Mouse (Mus musculus) olfactory bulb, adult 2 months (tissue): ENCODE measurements around the gene Pfkm. TPM values are rescaled to one million over a fixed set of nuclear protein-coding genes. Genes with fewer than 3 reads are reported as not detected.

ENCODE experiments used
- H3K27ac ChIP-seq: fragments of 200-500 bp; 2 replicates; pipeline ENCODE4 v1.5.1; 2012; ENCODE audit warnings: low read depth, low read length; ENCODE audit not compliant: insufficient read depth
- H3K4me1 ChIP-seq: fragments of 200-500 bp; 2 replicates; pipeline ENCODE4 v1.6.1; 2012; ENCODE audit warnings: low read length; ENCODE audit not compliant: control insufficient read depth, insufficient read depth
- H3K4me3 ChIP-seq: fragments of 200-500 bp; 2 replicates; pipeline ENCODE4 v1.5.1; 2012; ENCODE audit warnings: mild to moderate bottlenecking, low read depth, low read length, moderate library complexity; ENCODE audit not compliant: insufficient read depth
- CTCF ChIP-seq: fragments of 200-500 bp; IDR thresholded peaks from 2 replicates; pipeline ENCODE4 v1.5.1; 2012; ENCODE audit warnings: low read depth, mild to moderate bottlenecking, low read length, moderate library complexity; ENCODE audit not compliant: insufficient read depth
- POLR2A ChIP-seq: fragments of 200-500 bp; IDR thresholded peaks from 2 replicates; pipeline ENCODE4 v1.6.1; 2012; ENCODE audit warnings: mild to moderate bottlenecking, low read depth, low read length, moderate library complexity; ENCODE audit not compliant: insufficient read depth
- WGBS: fragments of 180-500 bp; shearing (Covaris S2); methylation state at CpG from one replicate; pipeline ENCODE4 v1.1.7; 2018; 5-methylcytosine and 5-hydroxymethylcytosine counted together
- polyA plus RNA-seq: library from polyadenylated mRNA; stranded (reverse); fragments of >200 nt; gene quantifications from 2 replicates; pipeline ENCODE4 v1.2.4, GENCODE M21; 2012; ENCODE audit warnings: low replicate concordance; ENCODE audit not compliant: missing spikeins, insufficient read depth, insufficient read length

Pfkm gene
- polyA plus RNA-seq, 1 experiment = not detected

- TF ChIP-seq CTCF = no peak
- peak; percentile 78 for TF ChIP-seq POLR2A
- Histone ChIP-seq H3K27ac (peak overlapping the region; percentile 84), H3K4me1 (peaks cover 22% of the 10 kb centered on the region), H3K4me3 (peak overlapping the region; percentile 73)
- under 1% methylated on average over 37 of the region's 37 CpGs for WGBS
These were observed 16.1 kb downstream of the Pfkm start for GRCm38 (mm10) chr15:98108297-98109152.

- 72% methylated on average over 5 of the region's 5 CpGs for WGBS
- Histone ChIP-seq H3K4me3 (no peak overlapping the region), H3K4me1 (peaks cover 22% of the 10 kb centered on the region), H3K27ac (peak overlapping the region; percentile 42; the same call in 1 of the 2 replicates)
- TF ChIP-seq CTCF = no peak
- no peak for TF ChIP-seq POLR2A
These were observed 19.4 kb downstream of the Pfkm start for GRCm38 (mm10) chr15:98111791-98112190.

GRCm38 (mm10) chr15:98114098-98114851 lies 21.9 kb downstream of the Pfkm start:
- 90% methylated on average over 10 of the region's 10 CpGs for WGBS
- TF ChIP-seq CTCF (no peak), POLR2A (no peak)
- no peak overlapping the region for H3K4me3 ChIP-seq
- H3K4me1 ChIP-seq = peaks cover 19% of the 10 kb centered on the region
- H3K27ac ChIP-seq = no peak overlapping the region

GRCm38 (mm10) chr15:98114852-98115778 lies 22.7 kb downstream of the Pfkm start:
- WGBS = 86% methylated on average over 10 of the region's 10 CpGs
- Histone ChIP-seq H3K27ac (no peak overlapping the region), H3K4me3 (no peak overlapping the region), H3K4me1 (peaks cover 18% of the 10 kb centered on the region)
- no peak for TF ChIP-seq POLR2A

- 88% methylated on average over 9 of the region's 9 CpGs for WGBS
- Histone ChIP-seq H3K27ac (no peak overlapping the region), H3K4me1 (peaks cover 14% of the 10 kb centered on the region), H3K4me3 (no peak overlapping the region)
- no peak for TF ChIP-seq CTCF
These were observed 23.4 kb downstream of the Pfkm start for GRCm38 (mm10) chr15:98115779-98116163.

GRCm38 (mm10) chr15:98116287-98116686 lies 23.9 kb downstream of the Pfkm start:
- 88% methylated on average over 5 of the region's 5 CpGs for WGBS
- H3K4me1 ChIP-seq = peaks cover 11% of the 10 kb centered on the region
- TF ChIP-seq POLR2A (no peak), CTCF (no peak)
- no peak overlapping the region for H3K27ac ChIP-seq
- H3K4me3 ChIP-seq = no peak overlapping the region

GRCm38 (mm10) chr15:98119363-98119762 lies 27.0 kb downstream of the Pfkm start:
- Histone ChIP-seq H3K4me3 (no peak overlapping the region), H3K4me1 (no peaks in the 10 kb centered on the region), H3K27ac (no peak overlapping the region)
- 94% methylated on average over 12 of the region's 12 CpGs for WGBS
- TF ChIP-seq POLR2A (no peak), CTCF (no peak)

- TF ChIP-seq CTCF = no peak
- no peak for TF ChIP-seq POLR2A
- Histone ChIP-seq H3K4me3 (no peak overlapping the region), H3K27ac (no peak overlapping the region), H3K4me1 (no peaks in the 10 kb centered on the region)
- 94% methylated on average over 20 of the region's 20 CpGs for WGBS
These were observed 28.4 kb downstream of the Pfkm start for GRCm38 (mm10) chr15:98120831-98121230.

GRCm38 (mm10) chr15:98131001-98131400 lies 38.6 kb downstream of the Pfkm start:
- Histone ChIP-seq H3K4me1 (peaks cover 24% of the 10 kb centered on the region), H3K4me3 (no peak overlapping the region), H3K27ac (no peak overlapping the region)
- TF ChIP-seq CTCF (no peak), POLR2A (no peak)
- 94% methylated on average over 4 of the region's 4 CpGs for WGBS
